Mouse (Mus musculus) hindlimb bud, embryonic 11.5 days (tissue): Measurements from ENCODE around the gene Psd.

ENCODE experiments used
- DNase-seq: peaks from one replicate; pipeline ENCODE4 v3.0.0-alpha.2; 2012; ENCODE audit warnings: low read depth, low spot score; ENCODE audit errors: extremely low spot score

Gene Psd

GRCm38 (mm10) chr19:46264762-46265161, 62.2 kb downstream of the Psd start:
- DNase-seq: no peak
